Mouse (Mus musculus) ovary, adult 18-20 months (tissue): ENCODE measurements around the gene Madcam1.
A peak's percentile ranks its signal among the peaks of the same experiment; 100 is the strongest.

Experiments
- DNase-seq: peaks from one replicate; pipeline ENCODE4 v3.0.0; 2022; ENCODE audit warnings: low spot score, mixed read lengths

Gene Madcam1

DNA sequence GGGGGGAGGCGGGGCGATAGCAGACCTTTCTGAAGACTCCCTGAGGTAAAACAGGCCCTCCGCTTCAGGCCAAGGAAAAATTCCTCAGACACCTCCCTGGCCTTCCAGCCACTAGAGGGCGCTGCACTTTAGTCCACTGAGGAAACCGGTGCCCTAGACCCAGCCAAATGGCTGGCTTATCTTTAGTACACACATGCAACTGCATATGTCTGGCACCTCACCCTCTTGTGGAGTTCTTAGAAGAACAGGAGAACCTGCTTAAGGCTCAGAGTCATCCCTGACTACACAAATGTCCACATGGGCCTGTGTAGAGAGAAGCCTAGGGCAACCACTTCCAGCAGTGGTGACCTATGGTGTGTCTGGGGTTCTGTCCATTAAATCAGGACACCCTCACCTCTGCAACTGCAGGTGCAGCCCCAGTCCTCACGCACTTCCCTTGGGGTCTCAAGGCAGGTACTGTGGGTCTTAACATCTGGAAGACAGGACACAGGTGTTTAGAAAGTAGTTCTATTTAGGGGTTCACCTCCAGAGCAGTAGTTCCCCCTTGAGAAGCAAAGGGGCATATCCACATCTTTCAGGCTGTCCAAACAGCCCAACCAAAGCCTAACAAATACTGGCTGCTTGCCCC is 48.3 kb downstream of the Madcam1 start:
- DNase-seq: no peak

DNA sequence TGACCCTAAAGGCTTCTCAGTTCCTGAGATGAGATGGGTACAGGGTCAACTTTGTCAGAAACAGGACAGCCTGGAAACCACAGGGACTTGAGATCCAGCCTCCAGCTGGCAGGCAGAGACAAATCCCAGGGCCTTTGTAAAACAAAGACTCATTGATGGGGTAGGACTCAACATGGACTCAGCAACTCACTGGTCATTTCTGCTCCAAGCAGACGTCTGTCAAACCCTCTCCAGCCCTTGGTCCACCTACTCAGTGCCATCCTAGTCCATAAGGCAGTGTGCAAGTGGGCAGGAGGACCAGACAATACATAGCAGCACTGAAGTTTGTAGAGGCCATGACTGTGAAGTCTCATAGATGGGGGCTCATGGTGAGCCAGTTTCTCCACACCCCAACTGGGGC is 48.8 kb downstream of the Madcam1 start:
- DNase-seq: no peak

DNA sequence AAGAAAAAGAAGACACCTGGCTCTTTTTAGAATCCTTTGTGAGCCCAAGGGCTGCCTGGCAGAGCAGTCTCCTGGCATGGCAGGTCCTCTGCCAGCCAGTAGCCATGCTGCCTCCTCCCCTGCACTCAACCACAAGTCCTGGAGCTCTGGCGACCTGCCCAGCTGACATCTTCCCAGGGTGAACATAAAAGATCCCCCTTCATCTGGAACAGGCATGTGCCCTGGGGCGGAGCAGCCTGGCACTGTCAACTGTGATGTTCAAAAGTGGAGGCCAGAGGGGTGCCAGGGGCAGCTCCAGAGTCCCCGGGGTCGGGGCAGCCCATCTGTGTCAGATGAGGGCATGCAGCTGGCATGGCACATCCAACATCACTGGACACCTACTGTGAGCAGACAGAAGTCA is 50.6 kb downstream of the Madcam1 start:
- no peak for DNase-seq

DNA sequence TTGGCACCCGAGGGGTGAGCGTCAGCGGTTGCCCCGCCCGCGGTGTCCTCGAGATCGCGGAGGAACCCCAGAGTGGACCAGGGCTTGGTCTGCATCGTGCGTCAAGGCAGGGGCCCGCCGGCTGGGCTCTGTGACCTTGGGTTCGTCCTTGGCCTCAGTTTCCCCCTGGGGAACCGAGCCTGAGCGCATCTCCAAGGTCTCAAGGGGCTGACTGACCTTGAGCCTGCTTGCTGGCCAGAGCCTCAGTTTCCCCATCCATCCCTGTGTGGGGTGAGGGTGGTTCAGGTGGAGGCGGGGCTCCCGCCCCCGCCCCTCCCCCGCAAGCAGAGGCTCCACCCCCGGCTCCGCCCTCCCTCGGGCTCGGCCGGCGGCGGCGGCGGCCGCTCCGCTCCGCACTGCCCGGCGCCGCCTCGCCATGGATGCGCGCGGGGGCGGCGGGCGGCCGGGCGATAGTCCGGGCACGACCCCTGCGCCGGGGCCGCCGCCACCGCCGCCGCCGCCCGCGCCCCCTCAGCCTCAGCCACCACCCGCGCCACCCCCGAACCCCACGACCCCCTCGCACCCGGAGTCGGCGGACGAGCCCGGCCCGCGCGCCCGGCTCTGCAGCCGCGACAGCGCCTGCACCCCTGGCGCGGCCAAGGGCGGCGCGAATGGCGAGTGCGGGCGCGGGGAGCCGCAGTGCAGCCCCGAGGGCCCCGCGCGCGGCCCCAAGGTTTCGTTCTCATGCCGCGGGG is 52.1 kb downstream of the Madcam1 start, which contains the start of gene Hcn2:
Gene Hcn2 (plus strand): TSS at position 381 of the 734 bp plus-strand sequence.
- DNase-seq: no peak

DNA sequence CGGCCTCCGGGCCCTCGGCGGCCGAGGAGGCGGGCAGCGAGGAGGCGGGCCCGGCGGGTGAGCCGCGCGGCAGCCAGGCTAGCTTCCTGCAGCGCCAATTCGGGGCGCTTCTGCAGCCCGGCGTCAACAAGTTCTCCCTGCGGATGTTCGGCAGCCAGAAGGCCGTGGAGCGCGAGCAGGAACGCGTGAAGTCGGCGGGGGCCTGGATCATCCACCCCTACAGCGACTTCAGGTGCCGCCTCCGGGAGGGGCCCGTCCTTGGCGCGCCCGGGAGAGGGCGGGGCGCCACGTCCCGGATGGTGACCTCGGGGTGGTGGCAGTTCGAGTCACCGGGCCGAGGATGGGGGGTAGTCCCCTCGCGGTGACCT is 52.6 kb downstream of the Madcam1 start:
- no peak for DNase-seq

DNA sequence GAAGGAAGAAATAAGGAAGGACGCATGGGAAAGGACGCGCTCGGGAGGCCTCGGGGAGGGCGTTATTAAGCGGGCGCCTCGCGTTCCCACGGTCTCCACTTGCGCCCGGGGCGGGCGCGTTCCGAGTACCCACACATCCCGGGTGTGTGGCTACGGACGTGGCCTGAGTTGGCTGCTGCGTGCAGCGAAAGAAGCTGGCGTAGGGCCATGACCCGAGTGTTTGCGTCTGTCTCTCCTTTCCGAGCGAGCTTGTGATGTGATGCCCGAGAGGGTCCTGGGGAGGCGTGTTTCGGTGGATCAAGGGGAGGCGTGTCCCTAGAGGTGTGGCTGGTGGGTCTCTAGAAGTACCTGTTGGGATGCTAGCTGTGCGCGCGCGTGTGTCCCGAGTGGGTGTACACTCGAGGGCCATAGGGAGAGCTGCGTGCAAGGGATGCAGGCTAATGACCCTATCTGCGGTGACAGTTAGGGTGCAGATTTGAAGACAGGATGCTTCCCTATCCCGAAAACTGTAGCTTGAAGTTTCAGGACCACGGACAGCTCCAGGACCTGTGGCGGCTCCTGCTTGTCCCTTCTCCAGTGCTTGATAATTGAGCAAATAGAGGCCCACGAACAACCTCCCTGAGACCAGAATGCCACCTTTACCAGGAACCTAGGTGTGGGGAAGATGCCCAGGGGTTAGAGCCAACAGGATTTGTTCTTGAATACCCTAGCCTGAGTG is 53.4 kb downstream of the Madcam1 start:
- DNase-seq: peak; percentile 51
